Mouse (Mus musculus) heart, embryonic 14.5 days (tissue): ENCODE results near the gene Ece1. TPM values are rescaled to one million over a fixed set of nuclear protein-coding genes. Genes with fewer than 3 reads are reported as not detected.

Experiments
- ATAC-seq: fragments of 200-750 bp; cut with Nextera tagmentation; 2 replicates; pipeline ENCODE4 v1.8.0; 2017; ENCODE audit warnings: low read depth, moderate TSS enrichment; ENCODE audit not compliant: insufficient number of reproducible peaks, insufficient read depth, low FRiP score
- H3K27ac ChIP-seq, 2 experiments: fragments of 200-500 bp in 1 of 2; fragments of 300-500 bp in 1 of 2; sonication (generic) in 1 of 2; replicated peaks in 1 of 2; 2 replicates each; pipeline ENCODE4 v1.5.1; 2012 to 2014; ENCODE audit warnings: low read depth in 2 of 2, low read length in 2 of 2, control low read depth in 1 of 2, mild to moderate bottlenecking in 1 of 2, mixed read lengths in 1 of 2; ENCODE audit not compliant: control insufficient read depth in 1 of 2, insufficient read depth in 1 of 2
- H3K27me3 ChIP-seq: fragments of 300-500 bp; sonication (generic); 2 replicates; pipeline ENCODE4 v1.6.1; 2014; ENCODE audit warnings: mild to moderate bottlenecking, low read length, control low read depth; ENCODE audit not compliant: control insufficient read depth, insufficient read depth
- H3K36me3 ChIP-seq: fragments of 300-500 bp; sonication (generic); 2 replicates; pipeline ENCODE4 v1.6.1; 2014; ENCODE audit warnings: mild to moderate bottlenecking, control low read depth, low read length, mixed read lengths; ENCODE audit not compliant: control insufficient read depth, insufficient read depth
- H3K4me1 ChIP-seq, 2 experiments: fragments of 200-500 bp in 1 of 2; fragments of 300-500 bp in 1 of 2; sonication (generic) in 1 of 2; 2 replicates each; pipeline ENCODE4 v1.6.1; 2012 to 2014; ENCODE audit warnings: low read length in 2 of 2, control low read depth in 1 of 2, mixed read lengths in 1 of 2; ENCODE audit not compliant: control insufficient read depth in 2 of 2, insufficient read depth in 2 of 2
- H3K4me2 ChIP-seq: fragments of 300-500 bp; sonication (generic); 2 replicates; pipeline ENCODE4 v1.6.1; 2014; ENCODE audit warnings: mild to moderate bottlenecking, low read length
- H3K4me3 ChIP-seq, 2 experiments: fragments of 200-500 bp in 1 of 2; fragments of 300-500 bp in 1 of 2; sonication (generic) in 1 of 2; 2 replicates each; pipeline ENCODE4 v1.5.1; 2012 to 2014; ENCODE audit warnings: low read length in 2 of 2, mild to moderate bottlenecking in 2 of 2, control low read depth in 1 of 2, low read depth in 1 of 2, moderate library complexity in 1 of 2; ENCODE audit not compliant: control insufficient read depth in 1 of 2, insufficient read depth in 1 of 2
- H3K9ac ChIP-seq: fragments of 300-500 bp; sonication (generic); 2 replicates; pipeline ENCODE4 v1.6.1; 2014; ENCODE audit warnings: mild to moderate bottlenecking, low read length
- H3K9me3 ChIP-seq: fragments of 300-500 bp; sonication (generic); 2 replicates; pipeline ENCODE4 v1.6.1; 2016; ENCODE audit warnings: low read length, control low read depth; ENCODE audit not compliant: control insufficient read depth
- WGBS: fragments of 180-500 bp; shearing (Covaris S2); extraction: QIAGEN DNeasy Blood & Tissue Kit; methylation state at CpG from one replicate; pipeline ENCODE4 v1.1.7; 2014; 5-methylcytosine and 5-hydroxymethylcytosine counted together
- polyA plus RNA-seq: library from polyadenylated mRNA; unstranded; fragments of >200 nt; fragmentation: Nextera tagmentation; extraction: Ambion mirVana; gene quantifications from 2 replicates; pipeline ENCODE4 v1.2.1, GENCODE M21; 2014

Gene Ece1
- polyA plus RNA-seq, 1 experiment from 2014 or later = 92.8 TPM

DNA sequence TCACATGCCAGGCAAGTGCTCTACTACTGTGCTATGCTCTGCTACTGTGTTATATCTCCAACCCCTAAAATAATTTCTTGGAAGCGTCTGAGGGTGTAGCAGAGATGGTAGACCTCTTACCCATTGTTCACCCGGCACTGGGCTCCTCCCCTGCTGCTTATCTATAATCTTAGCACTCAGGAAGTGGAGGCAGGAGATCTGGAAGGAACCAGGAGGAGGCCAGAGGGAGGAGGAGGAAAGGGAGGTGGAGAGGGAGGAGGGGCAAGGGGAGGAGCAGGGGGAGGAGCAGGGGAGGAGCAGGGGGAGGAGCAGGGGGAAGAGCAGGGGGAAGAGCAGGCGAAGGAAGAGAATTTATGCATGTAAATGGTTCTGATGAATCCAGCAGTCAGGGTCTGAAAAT lies 41.3 kb upstream of the Ece1 start:
- WGBS = 26% methylated on average over 3 of the region's 3 CpGs
- Histone ChIP-seq H3K9me3 (no peaks in the 10 kb centered on the region), H3K27me3 (no peaks in the 10 kb centered on the region), H3K4me3 (no peak overlapping the region), H3K9ac (no peak overlapping the region), H3K27ac (no peak overlapping the region), H3K4me1 (no peaks in the 10 kb centered on the region), H3K4me2 (no peak overlapping the region), H3K36me3 (no peaks in the 10 kb centered on the region)
- no peak for ATAC-seq

GRCm38 (mm10) chr4:137822537-137822936 lies 39.5 kb upstream of the Ece1 start:
- no peak overlapping the region for H3K4me2 ChIP-seq
- no peaks in the 10 kb centered on the region for H3K9me3 ChIP-seq
- ATAC-seq = no peak
- H3K27me3 ChIP-seq = no peaks in the 10 kb centered on the region
- no peaks in the 10 kb centered on the region for H3K4me1 ChIP-seq
- no peak overlapping the region for H3K27ac ChIP-seq
- H3K4me3 ChIP-seq = no peak overlapping the region
- WGBS = 86% methylated on average over 5 of the region's 5 CpGs
- H3K9ac ChIP-seq = no peak overlapping the region
- no peaks in the 10 kb centered on the region for H3K36me3 ChIP-seq

GRCm38 (mm10) chr4:137823542-137823941 lies 38.5 kb upstream of the Ece1 start:
- Histone ChIP-seq H3K9ac (no peak overlapping the region), H3K27me3 (peaks cover under 1% of the 10 kb centered on the region; the same call in 1 of the 2 replicates), H3K36me3 (no peaks in the 10 kb centered on the region), H3K4me2 (no peak overlapping the region), H3K4me3 (no peak overlapping the region), H3K4me1 (no peaks in the 10 kb centered on the region), H3K27ac (no peak overlapping the region), H3K9me3 (no peaks in the 10 kb centered on the region)
- 71% methylated on average over 3 of the region's 3 CpGs for WGBS
- no peak for ATAC-seq

GRCm38 (mm10) chr4:137824881-137825280 lies 37.2 kb upstream of the Ece1 start:
- H3K4me3 ChIP-seq = no peak overlapping the region
- ATAC-seq = no peak
- no peaks in the 10 kb centered on the region for H3K9me3 ChIP-seq
- no peak overlapping the region for H3K9ac ChIP-seq
- H3K36me3 ChIP-seq = no peaks in the 10 kb centered on the region
- no peak overlapping the region for H3K4me2 ChIP-seq
- H3K27ac ChIP-seq = no peak overlapping the region
- peaks cover 10% of the 10 kb centered on the region for H3K27me3 ChIP-seq
- 71% methylated on average over 2 of the region's 2 CpGs for WGBS
- no peaks in the 10 kb centered on the region for H3K4me1 ChIP-seq

GRCm38 (mm10) chr4:137830380-137830779 lies 31.7 kb upstream of the Ece1 start:
- 15% methylated on average over 6 of the region's 6 CpGs for WGBS
- no peak for ATAC-seq
- H3K27ac ChIP-seq = no peak overlapping the region
- H3K4me2 ChIP-seq = no peak overlapping the region
- no peaks in the 10 kb centered on the region for H3K9me3 ChIP-seq
- no peak overlapping the region for H3K9ac ChIP-seq
- H3K36me3 ChIP-seq = no peaks in the 10 kb centered on the region
- no peak overlapping the region for H3K4me3 ChIP-seq
- H3K27me3 ChIP-seq = peaks cover 18% of the 10 kb centered on the region
- H3K4me1 ChIP-seq = no peaks in the 10 kb centered on the region

DNA sequence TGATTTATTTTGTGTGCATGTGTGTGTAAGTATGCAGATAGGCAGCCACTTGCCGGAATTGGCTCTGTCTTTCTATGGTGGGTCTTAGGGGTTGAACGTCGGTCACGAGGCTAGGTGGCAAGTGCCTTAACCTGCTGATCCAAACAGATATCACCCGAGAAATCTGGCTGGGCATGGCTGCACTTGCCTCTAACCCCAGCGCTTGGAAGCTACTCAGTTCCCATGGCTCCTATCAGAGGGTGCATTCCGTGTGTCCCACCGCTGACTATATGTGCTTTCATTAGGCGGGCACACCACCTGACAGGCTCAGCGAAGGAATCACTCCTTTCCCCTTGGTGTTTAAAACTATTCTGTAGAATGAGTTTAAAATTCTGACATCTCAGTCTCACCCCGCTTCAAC lies 30.4 kb upstream of the Ece1 start:
- H3K27me3 ChIP-seq = peaks cover 18% of the 10 kb centered on the region
- peaks cover 0 to 2% of the 10 kb centered on the region in 2 experiments; a peak in 1 of 4 replicates for H3K4me1 ChIP-seq
- no peak overlapping the region for H3K27ac ChIP-seq
- WGBS = 66% methylated on average over 11 of the region's 11 CpGs
- H3K9ac ChIP-seq = no peak overlapping the region
- no peaks in the 10 kb centered on the region for H3K9me3 ChIP-seq
- H3K4me3 ChIP-seq = no peak overlapping the region
- no peak overlapping the region for H3K4me2 ChIP-seq
- no peak for ATAC-seq
- no peaks in the 10 kb centered on the region for H3K36me3 ChIP-seq

DNA sequence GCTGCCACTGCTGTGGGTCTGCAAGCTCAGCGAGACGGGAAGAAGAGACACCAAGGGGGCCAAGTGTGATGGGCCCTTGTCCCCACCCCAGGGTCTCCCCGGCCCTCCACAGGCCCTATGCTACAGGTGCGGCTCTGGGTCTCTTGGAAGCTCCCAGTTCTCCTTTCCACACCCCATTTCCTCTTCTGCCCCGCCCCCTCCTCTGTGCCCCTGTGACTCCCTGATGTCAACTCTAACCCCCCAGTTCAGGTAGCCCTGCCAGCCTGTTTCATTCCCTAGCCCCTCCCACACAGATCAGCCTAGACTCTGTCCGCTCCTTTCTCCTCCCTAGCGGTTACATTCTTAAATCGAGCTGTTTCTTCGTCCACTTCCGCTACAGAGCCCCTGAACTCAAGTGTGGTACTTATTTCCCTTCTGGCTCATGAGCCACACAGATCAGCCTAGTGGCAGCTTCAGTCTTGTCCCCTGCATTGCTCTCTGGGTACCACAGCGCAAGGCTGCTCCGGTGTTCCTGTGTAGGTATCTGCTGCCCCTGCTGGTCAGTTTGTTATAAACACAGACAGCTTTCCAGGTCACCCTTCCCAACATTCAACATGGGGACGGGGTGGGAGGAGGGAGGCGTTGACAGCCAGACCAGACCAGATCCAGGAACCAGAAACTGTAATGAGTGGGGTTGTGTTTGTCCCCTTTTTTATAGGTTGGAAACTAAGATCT lies 26.3 kb upstream of the Ece1 start:
- no peaks in the 10 kb centered on the region for H3K36me3 ChIP-seq
- no peak overlapping the region for H3K9ac ChIP-seq
- H3K4me2 ChIP-seq = peak overlapping the region; percentile 20; the same call in 1 of the 2 replicates
- peak; percentile 69; the same call in 1 of the 2 replicates for ATAC-seq
- no peak overlapping the region for H3K27ac ChIP-seq
- 0 out of 2 replicates have a peak, but pooled peaks cover 5% of the 10 kb centered on the region for H3K27me3 ChIP-seq
- peaks cover 0 to 2% of the 10 kb centered on the region in 2 experiments; a peak in 1 of 4 replicates for H3K4me1 ChIP-seq
- 12% methylated on average over 14 of the region's 14 CpGs for WGBS
- H3K9me3 ChIP-seq = no peaks in the 10 kb centered on the region
- no peak overlapping the region for H3K4me3 ChIP-seq

DNA sequence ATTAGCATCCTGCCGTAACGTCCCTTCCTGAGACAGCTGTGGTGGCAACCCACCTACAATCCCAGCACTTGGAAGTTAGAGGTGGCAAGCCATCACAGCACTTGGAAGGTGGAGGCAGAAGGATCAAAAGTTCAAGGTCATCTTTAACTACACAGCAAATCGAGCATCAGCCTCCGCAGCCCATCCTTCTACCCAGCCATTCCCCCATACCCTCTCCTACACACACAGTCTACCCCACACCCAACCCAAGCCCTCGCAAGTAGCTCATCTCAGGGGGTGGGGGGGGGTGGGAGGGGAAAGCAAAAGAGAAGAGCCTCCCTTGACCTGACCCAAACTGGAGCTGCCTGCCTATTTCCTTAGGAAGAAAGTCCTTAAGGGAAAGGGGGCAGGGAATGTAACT lies 25.3 kb upstream of the Ece1 start:
- H3K9me3 ChIP-seq = no peaks in the 10 kb centered on the region
- H3K36me3 ChIP-seq = no peaks in the 10 kb centered on the region
- no peak overlapping the region for H3K27ac ChIP-seq
- no peak overlapping the region for H3K9ac ChIP-seq
- no peaks in the 10 kb centered on the region; the same call in 1 of the 2 replicates for H3K27me3 ChIP-seq
- H3K4me3 ChIP-seq = no peak overlapping the region
- ATAC-seq = no peak
- H3K4me1 ChIP-seq = peaks cover 0 to 2% of the 10 kb centered on the region in 2 experiments; a peak in 1 of 4 replicates
- 88% methylated on average over 5 of the region's 5 CpGs for WGBS
- no peak overlapping the region for H3K4me2 ChIP-seq
